Mouse (Mus musculus): ENCODE results near the gene Mov10. TPM values are rescaled to one million over a fixed set of nuclear protein-coding genes. Genes with fewer than 3 reads are reported as not detected.

The Mov10 gene
- polyA plus RNA-seq (2017; shearing (Covaris generic)), result 10 to 100 TPM; 33.5 to 63.5 TPM

DNA sequence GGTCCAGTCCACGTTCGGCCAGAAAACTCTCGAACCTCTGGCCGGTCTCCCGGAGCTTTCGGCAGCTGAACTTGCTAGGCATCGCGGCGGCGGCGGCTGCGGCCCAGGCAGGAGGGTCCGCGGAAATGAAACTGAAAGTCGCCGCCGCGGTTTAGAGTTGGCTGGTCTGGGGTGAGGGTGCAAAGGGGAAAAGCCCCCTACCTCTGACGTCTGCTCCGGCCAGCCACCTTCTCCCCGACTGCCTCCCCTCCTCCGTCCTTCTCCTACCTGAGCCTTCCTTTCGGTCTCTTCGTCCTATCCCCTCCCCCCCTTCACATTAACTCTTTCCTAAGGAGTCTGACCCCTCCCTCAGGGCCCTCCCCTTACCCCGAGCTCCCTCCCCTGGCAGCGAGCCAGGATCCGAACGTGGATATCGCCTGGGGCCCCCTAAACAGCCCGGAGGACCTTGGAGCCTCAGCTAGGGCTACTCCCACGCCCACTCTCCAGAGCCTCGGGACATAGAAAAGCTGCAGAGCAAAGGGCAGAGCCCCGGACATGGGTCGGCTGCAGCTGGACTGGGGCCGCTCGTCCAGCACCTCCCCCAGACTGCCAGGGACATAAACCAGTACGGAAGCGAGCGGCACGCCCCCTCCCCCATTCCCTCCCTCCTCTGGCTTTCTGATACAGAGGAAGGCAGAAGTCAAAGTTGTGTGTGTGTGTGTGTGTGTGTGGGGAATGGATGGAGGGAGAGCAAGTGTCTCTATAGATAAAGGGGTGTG is at the start of gene Mov10:
Gene Mov10 (minus strand): TSS at position 573 of the 758 bp plus-strand sequence.

DNA sequence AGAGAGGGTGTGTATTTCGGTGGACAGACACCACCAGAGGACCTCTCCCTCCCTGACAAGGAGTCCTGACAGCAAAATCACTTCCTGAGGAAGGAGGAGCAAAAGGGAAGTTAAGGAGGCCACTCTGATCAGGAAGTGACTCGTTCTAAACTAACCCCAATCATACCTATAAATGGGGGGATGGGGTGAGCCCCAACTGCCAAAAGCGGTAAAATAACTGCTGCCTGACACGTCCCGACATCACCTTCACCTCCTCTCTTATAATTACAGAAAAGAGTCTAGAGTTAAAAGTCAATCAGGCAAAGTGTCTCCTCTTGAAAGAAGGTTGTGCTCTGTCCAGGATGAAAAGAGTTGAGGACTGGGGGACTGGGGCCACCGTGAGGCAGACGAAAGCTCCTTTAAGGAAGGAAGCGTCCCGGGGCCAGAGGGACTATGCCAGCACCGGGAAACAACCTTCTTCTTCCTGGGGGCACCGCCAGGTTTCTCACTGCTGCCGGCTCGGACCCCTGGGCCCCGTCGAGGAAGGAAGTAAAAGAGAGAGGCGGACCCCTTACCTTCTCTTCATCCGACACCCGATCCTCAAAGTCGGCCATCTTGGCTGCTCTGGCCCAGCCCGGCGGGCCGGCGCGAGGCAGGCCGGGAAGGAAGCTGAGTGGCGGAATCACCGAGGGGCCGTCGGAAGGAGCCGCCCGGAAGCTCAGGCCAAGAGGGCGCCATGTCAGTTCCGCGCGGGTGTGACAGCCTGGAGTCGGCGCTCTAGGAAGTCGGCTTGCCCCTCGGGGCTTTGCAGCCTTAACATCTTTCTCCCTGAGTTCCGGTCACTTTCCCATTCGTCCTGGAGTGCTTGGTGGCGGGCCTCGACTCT is 45.7 kb upstream of the Mov10 start, which contains the start of the genes St7l and Capza1:
Gene St7l (plus strand): TSS at position 220 of the 865 bp plus-strand sequence.
Gene Capza1 (minus strand): TSS at position 720 of the 865 bp plus-strand sequence.

DNA sequence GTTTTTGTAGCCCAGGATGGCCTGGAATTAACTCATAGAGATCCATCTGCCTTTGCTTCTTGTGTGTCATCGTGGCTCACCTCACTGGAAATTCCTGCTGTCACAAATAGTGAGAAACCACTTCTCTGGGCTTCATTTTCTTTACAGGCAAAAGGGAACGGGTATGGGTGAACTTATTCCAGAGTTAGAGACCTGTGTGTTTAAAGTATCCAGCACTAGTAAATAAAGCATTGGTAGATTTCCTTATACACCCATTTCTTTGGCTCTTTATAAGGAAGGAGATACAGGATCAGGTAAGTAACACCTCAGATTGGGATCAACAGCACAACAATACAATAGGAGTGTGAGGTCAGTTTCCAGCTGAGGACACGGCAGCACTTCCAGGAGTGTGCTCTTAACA is 30.3 kb downstream of the Mov10 start, which contains the start of gene Rhoc:
Gene Rhoc (plus strand): TSS at position 301 of the 400 bp plus-strand sequence.

DNA sequence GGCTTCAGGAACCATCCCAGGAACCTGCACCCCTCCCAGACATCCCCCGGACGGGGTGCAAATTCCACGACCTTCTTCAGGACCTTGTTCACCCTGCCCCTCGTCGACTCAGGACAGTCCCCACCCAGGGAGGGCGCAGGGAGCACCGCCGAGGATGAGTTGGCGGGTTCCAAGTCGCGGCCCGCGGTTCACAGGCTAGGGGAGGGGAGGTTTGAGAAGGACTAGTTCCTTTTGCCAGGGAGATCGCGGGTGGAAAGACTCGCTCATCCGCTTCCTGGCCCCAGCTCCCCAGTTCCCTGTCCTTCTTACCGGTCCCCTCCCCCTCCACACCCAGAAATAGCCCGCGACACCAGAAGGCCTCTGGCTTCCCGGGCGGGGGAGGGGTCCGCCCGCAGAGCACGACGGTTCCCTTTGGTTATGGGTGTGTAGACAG is 36.9 kb downstream of the Mov10 start, which contains the start of gene Fam19a3:
Gene Fam19a3 (minus strand): TSS at position 370 of the 433 bp plus-strand sequence.

DNA sequence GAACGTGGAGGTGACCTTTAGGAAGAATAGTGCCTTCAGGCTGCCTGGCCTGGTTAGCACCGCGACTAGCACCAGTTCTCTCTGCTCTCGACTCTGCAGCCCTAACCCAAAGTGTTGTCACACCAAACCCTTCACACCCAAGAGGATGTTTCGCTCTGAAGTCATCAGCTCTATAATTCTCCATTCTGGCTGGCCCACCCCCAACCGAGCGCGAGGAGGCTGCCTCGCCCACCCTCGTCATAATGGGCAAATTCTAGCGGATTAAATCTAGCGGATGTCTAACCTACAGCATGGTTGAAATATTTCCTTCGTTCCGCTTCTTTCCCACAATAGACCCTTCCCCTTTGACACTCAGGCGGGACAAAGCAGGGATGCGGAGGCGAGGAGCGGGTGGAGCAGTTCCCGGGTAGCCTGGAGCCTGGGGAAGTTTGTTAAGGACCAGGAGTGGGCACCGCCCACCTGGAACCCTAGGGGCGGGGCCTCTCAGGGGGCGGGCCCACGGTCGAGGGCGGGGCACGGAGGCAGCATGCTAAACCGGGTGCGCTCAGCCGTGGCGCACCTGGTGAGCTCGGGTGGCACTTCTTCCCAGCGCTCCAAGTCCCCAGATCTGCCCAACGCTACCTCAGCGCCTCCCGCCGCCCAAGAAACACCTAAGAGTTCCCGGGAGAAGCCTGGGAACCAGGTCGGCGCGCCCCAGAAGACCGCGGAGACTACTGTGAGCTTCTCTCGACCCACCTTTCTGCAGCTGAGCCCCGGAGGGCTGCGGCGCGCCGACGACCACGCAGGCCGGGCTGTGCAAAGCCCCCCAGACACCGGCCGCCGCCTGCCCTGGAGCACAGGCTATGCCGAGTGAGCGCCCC is 37.6 kb downstream of the Mov10 start, which contains the start of gene Ppm1j:
Gene Ppm1j (plus strand): TSS at position 496 of the 860 bp plus-strand sequence.

Other genes starting within 250 kb of the Mov10 start
- 10 to 100 TPM; 20.6 to 23.6 TPM for gene Slc16a1, start 179.9 kb downstream of the Mov10 start, polyA plus RNA-seq (2017; shearing (Covaris generic))
- 10 to 100 TPM; 39.2 to 85.3 TPM for gene Ppm1j, start 37.5 kb downstream of the Mov10 start, polyA plus RNA-seq (2017; shearing (Covaris generic))
- 1 to 10 TPM; 3.0 to 3.6 TPM for gene Fam19a3, start 36.7 kb downstream of the Mov10 start, polyA plus RNA-seq (2017; shearing (Covaris generic))
- gene Rhoc, start 30.2 kb downstream of the Mov10 start, polyA plus RNA-seq (2017; shearing (Covaris generic)), result 10 to 100 TPM; 10.1 to 43.7 TPM
- 10 to 100 TPM; 32.6 to 41.1 TPM for gene St7l, start 45.4 kb upstream of the Mov10 start, polyA plus RNA-seq (2017; shearing (Covaris generic))
- gene Capza1, start 45.9 kb upstream of the Mov10 start, polyA plus RNA-seq (2017; shearing (Covaris generic)), result 100 to 1,000 TPM; 467 to 576 TPM
- under 1 TPM; 0.10 to 0.14 TPM for gene Wnt2b, start 143.4 kb upstream of the Mov10 start, polyA plus RNA-seq (2017; shearing (Covaris generic))
- 1 to 10 TPM in 1 of 2 experiments, under 1 TPM in 1; 0.05 to 1.1 TPM for gene Cttnbp2nl, start 234.6 kb upstream of the Mov10 start, polyA plus RNA-seq (2017; shearing (Covaris generic))
- gene 4930564D02Rik, start 248.3 kb upstream of the Mov10 start, polyA plus RNA-seq (2017; shearing (Covaris generic)), result not detected